Mouse (Mus musculus) forebrain, embryonic 16.5 days (tissue): ENCODE results near the gene Trmt112. TPM values are rescaled to one million over a fixed set of nuclear protein-coding genes. Genes with fewer than 3 reads are reported as not detected.
A peak's percentile ranks its signal among the peaks of the same experiment; 100 is the strongest.

Experiments used
- ATAC-seq: fragments of 200-750 bp; cut with Nextera tagmentation; 2 replicates; pipeline ENCODE4 v1.8.0; 2017; ENCODE audit warnings: mild to moderate bottlenecking, moderate library complexity
- H3K27ac ChIP-seq: fragments of 300-500 bp; sonication (generic); 2 replicates; pipeline ENCODE4 v1.5.1; 2014; ENCODE audit warnings: low read length, control low read depth
- H3K27me3 ChIP-seq: fragments of 300-500 bp; sonication (generic); replicated peaks from 2 replicates; pipeline ENCODE4 v1.6.1; 2014; ENCODE audit warnings: low read length; ENCODE audit not compliant: control insufficient read depth, insufficient read depth
- H3K36me3 ChIP-seq: fragments of 300-500 bp; sonication (generic); 2 replicates; pipeline ENCODE4 v1.6.1; 2014; ENCODE audit not compliant: control insufficient read depth, insufficient read depth
- H3K4me1 ChIP-seq: fragments of 300-500 bp; sonication (generic); replicated peaks from 2 replicates; pipeline ENCODE4 v1.6.1; 2014; ENCODE audit warnings: low read length; ENCODE audit not compliant: control insufficient read depth, insufficient read depth
- H3K4me2 ChIP-seq: fragments of 300-500 bp; sonication (generic); 2 replicates; pipeline ENCODE4 v1.6.1; 2014; ENCODE audit warnings: mild to moderate bottlenecking, low read length, control low read depth
- H3K4me3 ChIP-seq: fragments of 300-500 bp; sonication (generic); replicated peaks from 2 replicates; pipeline ENCODE4 v1.5.1; 2014; ENCODE audit warnings: mild to moderate bottlenecking, low read length, control low read depth
- H3K9ac ChIP-seq: fragments of 300-500 bp; sonication (generic); replicated peaks from 2 replicates; pipeline ENCODE4 v1.6.1; 2014; ENCODE audit warnings: low read depth, low read length, control low read depth
- H3K9me3 ChIP-seq: fragments of 300-500 bp; sonication (generic); 2 replicates; pipeline ENCODE4 v1.6.1; 2016; ENCODE audit warnings: low read length; ENCODE audit not compliant: control insufficient read depth
- WGBS: fragments of 180-500 bp; shearing (Covaris S2); extraction: QIAGEN DNeasy Blood & Tissue Kit; methylation state at CpG from one replicate; pipeline ENCODE4 v1.1.7; 2014; 5-methylcytosine and 5-hydroxymethylcytosine counted together
- polyA plus RNA-seq: library from polyadenylated mRNA; unstranded; fragments of >200 nt; fragmentation: Nextera tagmentation; extraction: Ambion mirVana; gene quantifications from 2 replicates; pipeline ENCODE4 v1.2.1, GENCODE M21; 2015

The Trmt112 gene
- 104 and 116 TPM in 2 replicates for polyA plus RNA-seq

- peak; percentile 96 for ATAC-seq
- H3K27me3 ChIP-seq = no peaks in the 10 kb centered on the region
- peak within 1 kb of the TSS; percentile 79 for H3K9ac ChIP-seq
- H3K27ac ChIP-seq = peak within 1 kb of the TSS; percentile 98
- peak within 1 kb of the TSS; percentile 62 for H3K4me2 ChIP-seq
- under 1% methylated on average over 65 of the region's 65 CpGs for WGBS
- H3K4me3 ChIP-seq = peak within 1 kb of the TSS; percentile 76
- peaks cover 15% of the 10 kb centered on the region; the same call in 1 of the 2 replicates for H3K36me3 ChIP-seq
- H3K9me3 ChIP-seq = no peaks in the 10 kb centered on the region
- H3K4me1 ChIP-seq = peaks cover 24% of the 10 kb centered on the region
Observed at GRCm38 (mm10) chr19:6909507-6910289, at the start of gene Trmt112, which contains the start of gene Prdx5. TSS of gene Trmt112 (plus strand) at chr19:6909698. TSS of gene Prdx5 (minus strand) at chr19:6910106.

- H3K4me3 ChIP-seq = no peak overlapping the region
- 85% methylated on average over 3 of the region's 3 CpGs for WGBS
- peaks cover 4% of the 10 kb centered on the region for H3K4me1 ChIP-seq
- H3K4me2 ChIP-seq = no peak overlapping the region
- no peak overlapping the region for H3K27ac ChIP-seq
- no peaks in the 10 kb centered on the region for H3K9me3 ChIP-seq
- H3K36me3 ChIP-seq = no peaks in the 10 kb centered on the region
- ATAC-seq = no peak
- H3K9ac ChIP-seq = no peak overlapping the region
- H3K27me3 ChIP-seq = no peaks in the 10 kb centered on the region
Observed at GRCm38 (mm10) chr19:6859971-6860370, 49.5 kb upstream of the Trmt112 start.

GRCm38 (mm10) chr19:6860706-6861105 lies 48.8 kb upstream of the Trmt112 start:
- Histone ChIP-seq H3K27me3 (no peaks in the 10 kb centered on the region), H3K27ac (no peak overlapping the region), H3K36me3 (no peaks in the 10 kb centered on the region), H3K4me2 (no peak overlapping the region), H3K9me3 (no peaks in the 10 kb centered on the region), H3K4me1 (no peaks in the 10 kb centered on the region), H3K4me3 (no peak overlapping the region), H3K9ac (no peak overlapping the region)
- ATAC-seq = no peak
- 88% methylated on average over 6 of the region's 6 CpGs for WGBS

GRCm38 (mm10) chr19:6861451-6861850 lies 48.0 kb upstream of the Trmt112 start:
- no peak overlapping the region for H3K4me3 ChIP-seq
- H3K27me3 ChIP-seq = no peaks in the 10 kb centered on the region
- no peak overlapping the region for H3K27ac ChIP-seq
- WGBS = 94% methylated on average over 4 of the region's 4 CpGs
- no peak overlapping the region for H3K4me2 ChIP-seq
- no peaks in the 10 kb centered on the region for H3K9me3 ChIP-seq
- ATAC-seq = no peak
- no peaks in the 10 kb centered on the region for H3K36me3 ChIP-seq
- no peaks in the 10 kb centered on the region for H3K4me1 ChIP-seq
- no peak overlapping the region for H3K9ac ChIP-seq

- no peaks in the 10 kb centered on the region for H3K4me1 ChIP-seq
- no peak overlapping the region for H3K4me2 ChIP-seq
- no peak for ATAC-seq
- H3K4me3 ChIP-seq = no peak overlapping the region
- no peaks in the 10 kb centered on the region for H3K27me3 ChIP-seq
- H3K9ac ChIP-seq = no peak overlapping the region
- 11% methylated on average over 5 of the region's 5 CpGs for WGBS
- no peaks in the 10 kb centered on the region for H3K36me3 ChIP-seq
- H3K27ac ChIP-seq = no peak overlapping the region
- H3K9me3 ChIP-seq = no peaks in the 10 kb centered on the region
Observed at GRCm38 (mm10) chr19:6869355-6869754, 40.1 kb upstream of the Trmt112 start.

GRCm38 (mm10) chr19:6871574-6872271 lies 37.8 kb upstream of the Trmt112 start:
- Histone ChIP-seq H3K9ac (no peak overlapping the region), H3K9me3 (no peaks in the 10 kb centered on the region), H3K4me2 (no peak overlapping the region), H3K4me3 (no peak overlapping the region), H3K27me3 (no peaks in the 10 kb centered on the region), H3K27ac (no peak overlapping the region), H3K36me3 (no peaks in the 10 kb centered on the region), H3K4me1 (no peaks in the 10 kb centered on the region)
- no peak for ATAC-seq
- 59% methylated on average over 5 of the region's 5 CpGs for WGBS

GRCm38 (mm10) chr19:6872701-6873100 lies 36.8 kb upstream of the Trmt112 start:
- H3K4me2 ChIP-seq = no peak overlapping the region
- H3K27ac ChIP-seq = no peak overlapping the region
- no peaks in the 10 kb centered on the region for H3K27me3 ChIP-seq
- ATAC-seq = no peak
- 72% methylated on average over 3 of the region's 3 CpGs for WGBS
- no peaks in the 10 kb centered on the region for H3K9me3 ChIP-seq
- H3K4me3 ChIP-seq = no peak overlapping the region
- no peaks in the 10 kb centered on the region for H3K4me1 ChIP-seq
- H3K9ac ChIP-seq = no peak overlapping the region
- no peaks in the 10 kb centered on the region for H3K36me3 ChIP-seq

- H3K4me2 ChIP-seq = no peak overlapping the region
- H3K4me1 ChIP-seq = no peaks in the 10 kb centered on the region
- H3K27me3 ChIP-seq = no peaks in the 10 kb centered on the region
- no peaks in the 10 kb centered on the region for H3K36me3 ChIP-seq
- H3K4me3 ChIP-seq = no peak overlapping the region
- no peak overlapping the region for H3K9ac ChIP-seq
- WGBS = 84% methylated on average over 1 of the region's 1 CpGs
- no peak overlapping the region for H3K27ac ChIP-seq
- H3K9me3 ChIP-seq = peaks cover 4% of the 10 kb centered on the region; the same call in 1 of the 2 replicates
- ATAC-seq = no peak
Observed at GRCm38 (mm10) chr19:6874257-6874656, 35.2 kb upstream of the Trmt112 start.

- no peak overlapping the region for H3K4me3 ChIP-seq
- no peak overlapping the region for H3K9ac ChIP-seq
- H3K9me3 ChIP-seq = peaks cover 12% of the 10 kb centered on the region
- ATAC-seq = no peak
- H3K4me2 ChIP-seq = no peak overlapping the region
- 90% methylated on average over 6 of the region's 6 CpGs for WGBS
- H3K27me3 ChIP-seq = no peaks in the 10 kb centered on the region
- no peak overlapping the region for H3K27ac ChIP-seq
- H3K4me1 ChIP-seq = no peaks in the 10 kb centered on the region
- H3K36me3 ChIP-seq = no peaks in the 10 kb centered on the region
Observed at GRCm38 (mm10) chr19:6875834-6876233, 33.7 kb upstream of the Trmt112 start.
